Mouse (Mus musculus) CD4-positive, CD25-positive, alpha-beta regulatory T cell (primary cell): Measurements from ENCODE around the gene Mllt10. TPM values are rescaled to one million over a fixed set of nuclear protein-coding genes. Genes with fewer than 3 reads are reported as not detected.

Experiments
- polyA plus RNA-seq: library from polyadenylated mRNA; unstranded; fragments of 100-300 nt; shearing (Covaris generic); gene quantifications from one replicate; pipeline ENCODE4 v1.2.1, GENCODE M21; 2017

Gene Mllt10
- 101 TPM for polyA plus RNA-seq

GRCm38 (mm10) chr2:18055016-18055928, at the start of gene Mllt10:
Gene Mllt10 (plus strand): TSS chr2:18055237.

GRCm38 (mm10) chr2:18037491-18037890, 17.5 kb upstream of the Mllt10 start, which contains the start of gene A930004D18Rik:
Gene A930004D18Rik (minus strand): TSS chr2:18037737.

GRCm38 (mm10) chr2:18048453-18049075, 6.5 kb upstream of the Mllt10 start, which contains the start of gene Skida1:
Gene Skida1 (minus strand): TSS chr2:18049051.

Other genes starting within 250 kb of the Mllt10 start
- not detected for gene H2al2a, start 58.3 kb upstream of the Mllt10 start, polyA plus RNA-seq
- 1.3 TPM for gene A930004D18Rik, start 17.5 kb upstream of the Mllt10 start, polyA plus RNA-seq
- 0.13 TPM for gene Skida1, start 6.2 kb upstream of the Mllt10 start, polyA plus RNA-seq